Mouse (Mus musculus): ENCODE data around the gene Tnrc6a.

DNA sequence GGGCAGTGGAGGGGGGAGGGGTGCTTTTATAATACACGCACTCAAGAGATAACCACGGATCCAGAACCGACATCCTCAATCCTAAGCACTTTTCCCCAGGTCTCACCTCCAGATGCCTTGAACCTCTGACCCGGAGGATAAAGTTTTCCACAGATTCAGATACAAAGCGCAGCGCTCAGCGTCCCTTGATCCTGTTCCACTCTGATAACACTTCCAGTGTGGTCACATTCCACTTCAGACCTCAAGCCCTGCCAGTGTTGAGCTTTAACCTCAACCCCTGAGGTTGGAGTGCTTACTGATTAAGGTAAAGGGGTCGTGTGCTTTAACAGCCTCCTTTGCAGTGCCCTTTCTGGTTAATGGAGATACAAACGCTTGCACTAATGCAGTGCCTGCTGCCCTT is 86.2 kb downstream of the Tnrc6a start:
- no peak for TF ChIP-seq EP300 (IDR thresholded peaks at IDR 0.05)
- TF ChIP-seq CTCF (IDR thresholded peaks at IDR 0.05), result no peak

Data from lung, postnatal 0 days (tissue).